Mouse (Mus musculus): ENCODE measurements at regions not wholly inside any gene's neighbourhood (a gene's known extent, or its start where the extent isn't known, plus 50 kb on each side); places are given as distances from the start of the nearest gene placed in this dataset.

DNA sequence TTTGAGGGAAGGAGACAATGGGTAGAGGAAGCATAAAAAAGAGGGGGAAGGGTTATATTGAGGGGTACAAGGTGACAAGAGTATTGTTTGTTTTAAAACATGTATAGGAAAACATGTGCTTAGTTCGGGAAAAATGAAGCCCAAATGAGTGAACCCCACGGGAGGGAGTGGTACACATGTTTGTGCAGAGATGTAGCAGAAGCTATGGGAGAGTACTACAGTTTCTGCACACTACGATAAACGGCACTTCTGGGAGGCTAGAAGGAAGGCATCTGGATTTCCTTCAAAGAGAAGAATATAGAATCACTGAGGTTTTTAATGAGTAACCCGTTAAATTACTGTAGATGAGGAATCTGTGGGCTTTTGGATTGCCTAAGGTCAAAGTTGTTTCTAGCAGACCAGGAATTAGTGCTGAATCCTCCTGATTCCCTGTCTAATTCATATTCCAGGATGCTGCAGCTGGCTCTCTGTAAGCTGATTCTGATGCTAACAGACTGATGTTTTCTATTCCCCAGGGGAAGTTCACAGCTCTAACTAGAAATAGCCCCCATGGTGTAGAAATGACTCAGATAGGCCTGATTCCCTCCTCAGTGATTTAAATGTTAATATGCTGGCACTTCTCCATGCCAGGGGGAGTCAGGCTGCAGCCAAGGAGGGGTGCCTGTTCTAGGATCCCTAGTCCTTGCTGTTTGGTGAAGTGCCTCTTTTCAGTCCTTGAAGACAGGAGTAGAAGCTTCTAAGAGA, 391.2 kb upstream of the Sel1l start:
- H3K36me3 ChIP-seq (ENCODE audit: control insufficient read depth, insufficient read depth, low read length), result no peaks in the 10 kb centered on the region
- 52% methylated on average over 5 of the region's 5 CpGs for WGBS
- H3K9me3 ChIP-seq (ENCODE audit: control insufficient read depth, low read length), result no peaks in the 10 kb centered on the region
- no peak overlapping the region for H3K27ac ChIP-seq (ENCODE audit: low read depth, low read length)
- H3K4me2 ChIP-seq (ENCODE audit: low read depth, low read length), result no peak overlapping the region
- peak; percentile 82; the same call in 1 of the 2 replicates for ATAC-seq (ENCODE audit: low read depth)
- no peak overlapping the region for H3K4me3 ChIP-seq (ENCODE audit: low read depth, low read length)
- no peak overlapping the region for H3K9ac ChIP-seq (replicated peaks; ENCODE audit: low read depth, low read length)
- no peaks in the 10 kb centered on the region for H3K4me1 ChIP-seq (ENCODE audit: control insufficient read depth, insufficient read depth, low read length)
- no peaks in the 10 kb centered on the region for H3K27me3 ChIP-seq (ENCODE audit: control insufficient read depth, insufficient read depth, low read length)

DNA sequence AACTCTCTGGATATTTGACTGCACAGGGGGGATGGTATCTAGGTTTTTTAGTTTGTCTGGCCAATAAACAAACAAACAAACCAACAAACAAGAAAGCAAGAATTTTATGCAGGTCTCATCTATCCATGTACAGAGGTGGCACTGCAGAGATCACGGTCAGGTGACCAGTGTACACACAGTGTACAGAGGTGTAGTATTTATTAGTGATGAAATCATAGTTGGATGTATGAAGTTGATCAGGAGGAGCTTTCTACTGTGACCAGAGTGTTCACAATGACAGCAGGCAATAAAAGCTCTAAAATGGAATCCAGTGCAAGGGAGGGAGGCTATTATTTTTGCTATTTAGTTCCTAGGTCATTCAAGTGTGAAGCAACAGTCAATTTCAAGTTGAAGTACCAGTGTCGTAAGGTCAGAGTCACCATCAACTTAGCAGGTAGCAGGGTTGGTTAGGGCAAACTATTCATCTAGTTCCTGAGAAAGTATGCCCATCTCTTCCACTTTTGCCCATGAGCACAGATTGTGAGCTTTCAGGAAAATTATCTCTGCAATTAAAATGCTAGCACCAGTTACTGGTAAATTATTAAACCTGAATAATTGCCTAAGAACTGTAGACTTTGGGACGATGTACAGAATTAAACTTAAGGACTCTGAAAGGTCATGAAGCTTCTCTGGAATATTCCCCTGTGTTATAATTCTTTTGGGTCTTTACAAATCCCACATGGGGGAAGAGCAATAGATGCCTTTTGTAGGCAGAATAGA, 384.9 kb upstream of the Sel1l start:
- H3K27ac ChIP-seq (ENCODE audit: low read depth, low read length), result no peak overlapping the region
- H3K4me3 ChIP-seq (ENCODE audit: low read depth, low read length), result no peak overlapping the region
- no peaks in the 10 kb centered on the region for H3K36me3 ChIP-seq (ENCODE audit: control insufficient read depth, insufficient read depth, low read length)
- H3K4me2 ChIP-seq (ENCODE audit: low read depth, low read length), result no peak overlapping the region
- H3K9ac ChIP-seq (replicated peaks; ENCODE audit: low read depth, low read length), result no peak overlapping the region
- H3K27me3 ChIP-seq (ENCODE audit: control insufficient read depth, insufficient read depth, low read length), result no peaks in the 10 kb centered on the region
- H3K4me1 ChIP-seq (ENCODE audit: control insufficient read depth, insufficient read depth, low read length), result no peaks in the 10 kb centered on the region
- no peaks in the 10 kb centered on the region for H3K9me3 ChIP-seq (ENCODE audit: control insufficient read depth, low read length)
- no peak for ATAC-seq (ENCODE audit: low read depth)
- WGBS, result 83% methylated on average over 3 of the region's 3 CpGs

DNA sequence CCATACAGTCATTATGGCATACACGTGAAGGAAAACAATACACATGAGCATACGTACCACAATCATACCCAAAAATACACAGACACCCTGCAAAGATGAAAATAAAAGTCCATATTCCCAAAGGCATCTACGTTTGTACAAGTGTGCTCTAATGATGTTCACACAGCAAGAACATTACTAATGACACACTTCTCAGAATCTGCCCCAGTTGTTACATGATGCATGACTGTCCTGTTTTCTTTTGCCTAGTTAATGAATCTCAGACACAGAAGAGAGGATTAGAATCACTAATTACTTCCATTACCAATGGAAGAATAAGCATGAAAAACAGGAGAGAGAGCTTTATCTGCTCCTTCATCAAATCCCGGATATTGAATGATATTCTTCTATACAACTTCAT, 379.6 kb upstream of the Sel1l start:
- no peak overlapping the region for H3K4me2 ChIP-seq (ENCODE audit: low read depth, low read length)
- H3K4me3 ChIP-seq (ENCODE audit: low read depth, low read length), result no peak overlapping the region
- H3K9me3 ChIP-seq (ENCODE audit: control insufficient read depth, low read length), result no peaks in the 10 kb centered on the region
- no peak overlapping the region for H3K27ac ChIP-seq (ENCODE audit: low read depth, low read length)
- H3K4me1 ChIP-seq (ENCODE audit: control insufficient read depth, insufficient read depth, low read length), result no peaks in the 10 kb centered on the region
- H3K27me3 ChIP-seq (ENCODE audit: control insufficient read depth, insufficient read depth, low read length), result no peaks in the 10 kb centered on the region
- WGBS, result 70% methylated on average over 4 of the region's 4 CpGs
- no peak for ATAC-seq (ENCODE audit: low read depth)
- no peak overlapping the region for H3K9ac ChIP-seq (replicated peaks; ENCODE audit: low read depth, low read length)
- no peaks in the 10 kb centered on the region for H3K36me3 ChIP-seq (ENCODE audit: control insufficient read depth, insufficient read depth, low read length)

DNA sequence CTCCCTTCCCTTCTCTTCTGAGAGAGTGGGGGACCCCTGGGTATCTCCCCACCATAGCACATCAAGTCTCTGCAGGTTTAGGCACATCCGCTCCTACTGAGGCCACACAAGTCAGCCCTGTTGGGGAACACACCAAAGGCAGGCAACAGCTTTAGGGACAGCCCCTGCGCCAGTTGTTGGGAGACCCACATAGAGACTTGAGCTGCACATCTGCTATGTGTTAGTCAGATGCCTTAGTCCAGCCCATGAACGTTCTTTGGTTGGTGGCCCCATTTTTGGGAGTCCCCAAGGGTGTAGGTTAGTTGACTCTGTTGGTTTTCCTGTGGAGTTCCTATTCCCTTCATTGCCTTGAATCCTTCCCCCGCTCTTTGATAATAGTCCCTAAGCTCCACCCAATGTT, 354.4 kb upstream of the Sel1l start:
- Histone ChIP-seq H3K36me3 (ENCODE audit: control insufficient read depth, insufficient read depth, low read length) (no peaks in the 10 kb centered on the region), H3K27ac (ENCODE audit: low read depth, low read length) (no peak overlapping the region), H3K9me3 (ENCODE audit: control insufficient read depth, low read length) (no peaks in the 10 kb centered on the region), H3K9ac (replicated peaks; ENCODE audit: low read depth, low read length) (no peak overlapping the region), H3K4me1 (ENCODE audit: control insufficient read depth, insufficient read depth, low read length) (no peaks in the 10 kb centered on the region), H3K27me3 (ENCODE audit: control insufficient read depth, insufficient read depth, low read length) (no peaks in the 10 kb centered on the region), H3K4me2 (ENCODE audit: low read depth, low read length) (no peak overlapping the region), H3K4me3 (ENCODE audit: low read depth, low read length) (no peak overlapping the region)
- no peak for ATAC-seq (ENCODE audit: low read depth)
- WGBS, result 89% methylated on average over 4 of the region's 4 CpGs

DNA sequence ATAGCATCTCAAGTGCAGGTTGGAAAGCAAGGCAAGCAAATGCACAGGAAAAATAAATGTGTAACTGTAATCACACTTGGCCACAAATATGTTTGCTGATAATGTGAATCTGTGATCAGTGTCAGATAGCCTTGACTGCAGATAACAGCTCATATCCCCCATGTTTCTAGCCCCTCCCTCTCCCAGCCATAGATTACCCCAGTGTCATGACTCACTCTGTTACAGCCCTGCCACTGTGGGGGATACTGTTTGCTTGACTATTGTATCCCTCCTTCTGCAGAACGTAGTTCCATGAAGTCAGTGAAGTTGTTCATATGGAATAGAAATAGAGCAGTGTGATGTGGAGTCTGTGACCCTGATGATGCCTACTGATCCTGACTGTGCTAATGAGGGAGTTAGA, 351.6 kb upstream of the Sel1l start:
- Histone ChIP-seq H3K36me3 (ENCODE audit: control insufficient read depth, insufficient read depth, low read length) (no peaks in the 10 kb centered on the region), H3K27ac (ENCODE audit: low read depth, low read length) (no peak overlapping the region), H3K9ac (replicated peaks; ENCODE audit: low read depth, low read length) (no peak overlapping the region), H3K4me1 (ENCODE audit: control insufficient read depth, insufficient read depth, low read length) (no peaks in the 10 kb centered on the region), H3K4me2 (ENCODE audit: low read depth, low read length) (no peak overlapping the region), H3K9me3 (ENCODE audit: control insufficient read depth, low read length) (no peaks in the 10 kb centered on the region), H3K27me3 (ENCODE audit: control insufficient read depth, insufficient read depth, low read length) (no peaks in the 10 kb centered on the region), H3K4me3 (ENCODE audit: low read depth, low read length) (no peak overlapping the region)
- ATAC-seq (ENCODE audit: low read depth), result no peak
- 67% methylated on average over 1 of the region's 1 CpGs for WGBS

DNA sequence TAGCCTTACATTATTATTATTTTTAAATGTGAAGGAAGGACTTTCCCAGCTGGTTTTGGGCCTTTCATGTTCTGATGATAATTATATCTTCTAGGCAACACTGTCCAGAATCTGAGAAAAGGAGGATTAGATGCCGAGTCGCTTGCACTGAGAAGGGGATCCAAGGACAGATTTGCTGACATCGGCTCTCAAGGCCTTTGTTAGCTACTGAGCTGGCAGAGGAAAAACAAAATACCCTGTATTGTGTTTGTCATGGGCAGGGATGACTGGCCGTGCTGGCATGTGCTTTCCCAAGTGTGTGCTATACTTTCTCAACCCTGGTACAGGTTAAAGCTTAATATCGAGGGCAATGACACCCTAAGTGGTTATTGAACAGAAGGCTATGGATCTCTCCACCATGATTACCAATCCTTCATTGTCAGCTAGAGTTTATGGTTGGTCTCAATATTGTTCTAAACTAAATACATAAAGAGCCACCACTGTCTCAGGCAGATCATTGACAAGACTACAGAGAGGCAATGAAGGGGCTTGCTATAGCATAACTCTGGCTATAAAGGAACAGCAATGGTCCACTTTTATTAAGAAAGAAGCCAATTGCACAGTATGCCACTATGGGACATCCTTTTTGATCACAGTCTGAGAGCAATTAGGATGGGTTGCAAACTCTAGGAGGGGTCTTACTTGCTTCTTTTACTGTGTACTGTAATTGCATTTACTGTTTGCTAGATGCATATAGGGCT, 350.0 kb upstream of the Sel1l start:
- Histone ChIP-seq H3K4me2 (ENCODE audit: low read depth, low read length) (no peak overlapping the region), H3K27ac (ENCODE audit: low read depth, low read length) (no peak overlapping the region), H3K4me1 (ENCODE audit: control insufficient read depth, insufficient read depth, low read length) (no peaks in the 10 kb centered on the region), H3K9ac (replicated peaks; ENCODE audit: low read depth, low read length) (no peak overlapping the region), H3K4me3 (ENCODE audit: low read depth, low read length) (no peak overlapping the region), H3K9me3 (ENCODE audit: control insufficient read depth, low read length) (no peaks in the 10 kb centered on the region), H3K27me3 (ENCODE audit: control insufficient read depth, insufficient read depth, low read length) (no peaks in the 10 kb centered on the region), H3K36me3 (ENCODE audit: control insufficient read depth, insufficient read depth, low read length) (no peaks in the 10 kb centered on the region)
- peak; percentile 54 for ATAC-seq (ENCODE audit: low read depth)
- WGBS, result 45% methylated on average over 5 of the region's 5 CpGs

DNA sequence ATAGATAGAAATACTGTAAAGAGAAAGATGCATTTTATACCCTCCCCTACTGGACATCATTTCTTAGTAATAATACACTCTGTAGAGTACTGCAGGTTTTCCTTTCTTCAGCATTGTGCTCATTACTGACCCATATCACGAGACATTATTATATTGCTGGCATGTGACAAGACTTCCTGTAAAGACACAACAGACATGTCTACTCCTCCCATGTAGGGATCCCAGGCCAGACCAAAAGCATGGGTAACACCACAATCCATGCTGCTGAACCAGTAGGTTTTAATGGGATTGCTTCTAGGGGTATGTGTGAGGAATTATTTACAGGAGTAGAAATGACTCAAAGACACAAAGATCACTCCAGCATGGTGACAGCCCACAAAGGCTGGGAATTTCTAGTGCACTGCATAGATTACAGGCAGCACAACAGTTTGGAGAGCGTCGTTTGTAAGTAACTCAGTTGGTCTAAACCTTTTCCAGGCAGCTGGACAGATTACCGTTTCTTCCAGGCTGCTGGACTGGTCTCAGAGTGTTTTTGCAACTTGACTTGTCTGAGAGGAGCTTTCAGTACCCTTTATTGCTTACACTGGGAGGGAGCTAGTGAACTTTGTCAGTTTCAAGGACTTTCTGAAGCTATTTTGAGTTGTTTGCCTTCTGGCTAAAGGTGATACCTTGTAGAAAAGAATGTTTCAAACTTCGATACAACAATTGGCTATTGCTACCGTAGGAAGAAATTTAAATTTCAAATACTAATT, 345.2 kb upstream of the Sel1l start:
- Histone ChIP-seq H3K4me3 (ENCODE audit: low read depth, low read length) (no peak overlapping the region), H3K27me3 (ENCODE audit: control insufficient read depth, insufficient read depth, low read length) (no peaks in the 10 kb centered on the region), H3K36me3 (ENCODE audit: control insufficient read depth, insufficient read depth, low read length) (no peaks in the 10 kb centered on the region)

DNA sequence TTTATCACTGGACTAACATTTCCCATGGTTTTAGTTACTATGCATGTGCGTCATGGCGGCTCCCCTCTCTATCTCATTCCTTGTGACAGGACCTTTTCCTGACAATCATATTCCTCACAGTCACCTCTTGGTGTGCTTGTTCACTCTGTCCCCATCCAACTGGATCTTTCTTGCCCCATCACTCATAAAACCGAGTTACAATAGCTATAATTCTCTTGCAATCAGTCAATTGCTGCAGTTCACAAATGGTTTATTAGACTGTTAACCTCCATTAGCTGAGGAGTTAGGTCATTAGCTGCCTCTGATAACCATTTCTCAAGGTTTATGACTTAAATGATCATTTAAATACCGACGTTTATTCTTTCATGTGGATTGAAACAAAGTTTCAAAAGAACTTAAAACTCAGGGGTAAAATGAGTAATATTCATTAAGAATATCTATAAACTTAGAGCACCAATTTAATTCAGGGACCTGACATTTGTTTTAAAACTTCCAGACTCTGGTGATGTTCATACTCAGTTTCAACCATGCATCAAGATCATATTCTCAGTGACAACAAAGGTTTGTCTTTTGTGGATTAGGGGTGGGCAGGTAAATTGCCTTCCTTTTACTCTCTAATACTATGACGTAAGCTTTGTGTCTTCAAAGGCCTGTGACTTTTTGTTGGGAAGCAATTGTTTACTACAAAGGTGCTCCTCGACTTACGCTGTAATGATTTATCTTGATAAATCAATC, 344.4 kb upstream of the Sel1l start:
- H3K9ac ChIP-seq (replicated peaks; ENCODE audit: low read depth, low read length), result no peak overlapping the region
- no peaks in the 10 kb centered on the region for H3K9me3 ChIP-seq (ENCODE audit: control insufficient read depth, low read length)
- no peak overlapping the region for H3K4me3 ChIP-seq (ENCODE audit: low read depth, low read length)
- 58% methylated on average over 8 of the region's 8 CpGs for WGBS
- no peak overlapping the region for H3K27ac ChIP-seq (ENCODE audit: low read depth, low read length)
- no peaks in the 10 kb centered on the region for H3K4me1 ChIP-seq (ENCODE audit: control insufficient read depth, insufficient read depth, low read length)
- no peak overlapping the region for H3K4me2 ChIP-seq (ENCODE audit: low read depth, low read length)
- H3K36me3 ChIP-seq (ENCODE audit: control insufficient read depth, insufficient read depth, low read length), result no peaks in the 10 kb centered on the region
- ATAC-seq (ENCODE audit: low read depth), result no peak
- no peaks in the 10 kb centered on the region for H3K27me3 ChIP-seq (ENCODE audit: control insufficient read depth, insufficient read depth, low read length)

More for the DNA sequence above, 345.2 kb upstream of the Sel1l start:
- H3K9ac ChIP-seq (replicated peaks; ENCODE audit: low read depth, low read length), result no peak overlapping the region
- H3K4me1 ChIP-seq (ENCODE audit: control insufficient read depth, insufficient read depth, low read length), result no peaks in the 10 kb centered on the region
- 83% methylated on average over 6 of the region's 6 CpGs for WGBS
- no peak overlapping the region for H3K4me2 ChIP-seq (ENCODE audit: low read depth, low read length)
- no peak overlapping the region for H3K27ac ChIP-seq (ENCODE audit: low read depth, low read length)
- no peaks in the 10 kb centered on the region for H3K9me3 ChIP-seq (ENCODE audit: control insufficient read depth, low read length)
- ATAC-seq (ENCODE audit: low read depth), result no peak
